Mouse (Mus musculus): ENCODE measurements around the gene Abcd3. TPM values are rescaled to one million over a fixed set of nuclear protein-coding genes. Genes with fewer than 3 reads are reported as not detected.
"Not testable (repeated sequence)": the region's sequence is repeated elsewhere in the genome, so short reads cannot be mapped to it uniquely, and the experiment has no call there.

Gene Abcd3
- polyA plus RNA-seq, 1 experiment from 2014 or later: 75.7 TPM

GRCm38 (mm10) chr3:121762056-121762852, 52.8 kb downstream of the Abcd3 start:
- Histone ChIP-seq H3K9me3 (no peaks in the 10 kb centered on the region), H3K27me3 (no peaks in the 10 kb centered on the region), H3K9ac (no peak overlapping the region), H3K27ac (replicated peaks) (no peak overlapping the region), H3K4me3 (no peak overlapping the region), H3K36me3 (peaks cover 29% of the 10 kb centered on the region), H3K4me1 (replicated peaks) (no peaks in the 10 kb centered on the region), H3K4me2 (no peak overlapping the region)
- WGBS: 66% methylated on average over 4 of the region's 4 CpGs
- peak; percentile 63; the same call in 1 of the 2 replicates for ATAC-seq (ENCODE audit: low FRiP score, low read depth)

- Histone ChIP-seq H3K27ac (replicated peaks) (no peak overlapping the region), H3K4me1 (replicated peaks) (no peaks in the 10 kb centered on the region), H3K4me2 (no peak overlapping the region), H3K27me3 (no peaks in the 10 kb centered on the region), H3K36me3 (peaks cover 9% of the 10 kb centered on the region; the same call in 1 of the 2 replicates), H3K9ac (no peak overlapping the region), H3K9me3 (no peaks in the 10 kb centered on the region), H3K4me3 (no peak overlapping the region)
- no peak for ATAC-seq (ENCODE audit: low FRiP score, low read depth)
- 75% methylated on average over 7 of the region's 7 CpGs for whole genome bisulfite sequencing
These were observed 56.7 kb downstream of the Abcd3 start for GRCm38 (mm10) chr3:121758373-121758772.

GRCm38 (mm10) chr3:121755152-121755551, 60.0 kb downstream of the Abcd3 start:
- no peaks in the 10 kb centered on the region for H3K9me3 ChIP-seq
- H3K9ac ChIP-seq: no peak overlapping the region
- peaks cover 7% of the 10 kb centered on the region; the same call in 1 of the 2 replicates for H3K36me3 ChIP-seq
- 31% methylated on average over 3 of the region's 3 CpGs for WGBS
- no peaks in the 10 kb centered on the region for H3K4me1 ChIP-seq (replicated peaks)
- H3K27me3 ChIP-seq: no peaks in the 10 kb centered on the region
- H3K27ac ChIP-seq (replicated peaks): no peak overlapping the region
- no peak overlapping the region for H3K4me2 ChIP-seq
- peak; percentile 30; the same call in 1 of the 2 replicates for ATAC-seq (ENCODE audit: low FRiP score, low read depth)
- no peak overlapping the region for H3K4me3 ChIP-seq

GRCm38 (mm10) chr3:121754319-121755090, 60.6 kb downstream of the Abcd3 start:
- not testable (repeated sequence) for H3K36me3 ChIP-seq; H3K4me1 ChIP-seq (replicated peaks); H3K9ac ChIP-seq; H3K9me3 ChIP-seq; H3K27me3 ChIP-seq; H3K27ac ChIP-seq (replicated peaks); ATAC-seq (ENCODE audit: low FRiP score, low read depth); H3K4me2 ChIP-seq; H3K4me3 ChIP-seq
- 89% methylated on average over 10 of the region's 10 CpGs for WGBS

- not testable (repeated sequence) for H3K4me1 ChIP-seq (replicated peaks); H3K9me3 ChIP-seq; H3K27ac ChIP-seq (replicated peaks); H3K4me2 ChIP-seq; H3K27me3 ChIP-seq; H3K36me3 ChIP-seq; ATAC-seq (ENCODE audit: low FRiP score, low read depth); H3K4me3 ChIP-seq; H3K9ac ChIP-seq
- 88% methylated on average over 4 of the region's 4 CpGs for WGBS
These were observed 73.8 kb downstream of the Abcd3 start for GRCm38 (mm10) chr3:121741186-121741848.

- no peak overlapping the region for H3K9ac ChIP-seq
- H3K4me1 ChIP-seq (replicated peaks): peaks cover 5% of the 10 kb centered on the region; the same call in 1 of the 2 replicates
- no peaks in the 10 kb centered on the region for H3K27me3 ChIP-seq
- ATAC-seq (ENCODE audit: low FRiP score, low read depth): no peak
- H3K4me3 ChIP-seq: no peak overlapping the region
- WGBS: 69% methylated on average over 17 of the region's 17 CpGs
- no peak overlapping the region for H3K27ac ChIP-seq (replicated peaks)
- H3K36me3 ChIP-seq: no peaks in the 10 kb centered on the region
- H3K9me3 ChIP-seq: no peaks in the 10 kb centered on the region
- no peak overlapping the region for H3K4me2 ChIP-seq
These were observed 75.5 kb downstream of the Abcd3 start for GRCm38 (mm10) chr3:121739489-121740213.

GRCm38 (mm10) chr3:121738742-121739342, 76.3 kb downstream of the Abcd3 start:
- Histone ChIP-seq H3K9ac (no peak overlapping the region), H3K36me3 (peaks cover 3% of the 10 kb centered on the region; the same call in 1 of the 2 replicates), H3K4me1 (replicated peaks) (peaks cover 5% of the 10 kb centered on the region; the same call in 1 of the 2 replicates), H3K27ac (replicated peaks) (no peak overlapping the region), H3K27me3 (no peaks in the 10 kb centered on the region), H3K4me2 (no peak overlapping the region), H3K9me3 (no peaks in the 10 kb centered on the region), H3K4me3 (no peak overlapping the region)
- no peak for ATAC-seq (ENCODE audit: low FRiP score, low read depth)
- WGBS: 82% methylated on average over 9 of the region's 9 CpGs

GRCm38 (mm10) chr3:121737901-121738300, 77.2 kb downstream of the Abcd3 start:
- no peak overlapping the region for H3K4me2 ChIP-seq
- no peaks in the 10 kb centered on the region for H3K27me3 ChIP-seq
- no peak overlapping the region for H3K4me3 ChIP-seq
- H3K9me3 ChIP-seq: no peaks in the 10 kb centered on the region
- no peak overlapping the region for H3K9ac ChIP-seq
- ATAC-seq (ENCODE audit: low FRiP score, low read depth): no peak
- 71% methylated on average over 2 of the region's 2 CpGs for WGBS
- no peak overlapping the region for H3K27ac ChIP-seq (replicated peaks)
- H3K4me1 ChIP-seq (replicated peaks): peaks cover 5% of the 10 kb centered on the region; the same call in 1 of the 2 replicates
- peaks cover 6% of the 10 kb centered on the region; the same call in 1 of the 2 replicates for H3K36me3 ChIP-seq

- Histone ChIP-seq H3K4me3 (no peak overlapping the region), H3K9me3 (no peaks in the 10 kb centered on the region), H3K27ac (replicated peaks) (no peak overlapping the region), H3K36me3 (peaks cover 6% of the 10 kb centered on the region; the same call in 1 of the 2 replicates), H3K9ac (no peak overlapping the region), H3K4me1 (replicated peaks) (peaks cover 5% of the 10 kb centered on the region; the same call in 1 of the 2 replicates), H3K4me2 (no peak overlapping the region), H3K27me3 (no peaks in the 10 kb centered on the region)
- ATAC-seq (ENCODE audit: low FRiP score, low read depth): no peak
- WGBS: 22% methylated on average over 1 of the region's 1 CpGs
These were observed 77.6 kb downstream of the Abcd3 start for GRCm38 (mm10) chr3:121737453-121737852.

- Histone ChIP-seq H3K4me1 (replicated peaks) (peaks cover 5% of the 10 kb centered on the region; the same call in 1 of the 2 replicates), H3K9me3 (no peaks in the 10 kb centered on the region), H3K9ac (no peak overlapping the region), H3K4me3 (no peak overlapping the region), H3K27ac (replicated peaks) (peak overlapping the region; percentile 42; the same call in 1 of the 2 replicates), H3K27me3 (no peaks in the 10 kb centered on the region), H3K36me3 (peaks cover 12% of the 10 kb centered on the region), H3K4me2 (no peak overlapping the region)
- ATAC-seq (ENCODE audit: low FRiP score, low read depth): peak; percentile 90
- WGBS: 29% methylated on average over 18 of the region's 18 CpGs
These were observed 78.9 kb downstream of the Abcd3 start for GRCm38 (mm10) chr3:121736025-121736744.
